Mouse (Mus musculus) skeletal muscle tissue, adult 2 months (tissue): ENCODE data around the gene Ccdc14.
"Not testable (repeated sequence)": the region's sequence is repeated elsewhere in the genome, so short reads cannot be mapped to it uniquely, and the experiment has no call there.

Experiments
- DNase-seq: peaks from one replicate; pipeline ENCODE4 v3.0.0-alpha.2; 2012; ENCODE audit warnings: low read depth, low spot score

The Ccdc14 gene

DNA sequence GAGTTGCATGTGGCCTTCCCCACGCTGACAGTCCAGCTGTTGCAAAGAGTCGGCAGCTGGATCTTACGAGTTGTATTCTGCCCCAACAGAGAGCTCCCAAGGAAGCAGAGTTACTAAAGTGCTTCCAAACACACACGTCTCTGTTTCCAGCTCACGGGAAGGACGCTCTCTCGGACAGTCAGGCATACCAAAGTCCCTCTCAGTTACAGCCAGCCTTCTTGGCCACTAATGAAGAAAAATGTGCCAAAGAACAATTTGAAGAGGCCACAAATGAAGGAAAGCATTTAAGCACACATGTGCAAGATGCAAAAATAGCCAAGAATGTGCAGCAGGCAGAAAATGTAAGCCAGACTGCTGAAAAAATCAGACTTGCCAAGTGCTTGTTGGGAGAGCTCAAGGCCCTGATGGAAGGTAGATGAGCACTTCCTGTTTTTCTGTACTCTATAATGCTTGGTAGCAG lies 16.1 kb downstream of the Ccdc14 start:
- peak; percentile 42 for DNase-seq

DNA sequence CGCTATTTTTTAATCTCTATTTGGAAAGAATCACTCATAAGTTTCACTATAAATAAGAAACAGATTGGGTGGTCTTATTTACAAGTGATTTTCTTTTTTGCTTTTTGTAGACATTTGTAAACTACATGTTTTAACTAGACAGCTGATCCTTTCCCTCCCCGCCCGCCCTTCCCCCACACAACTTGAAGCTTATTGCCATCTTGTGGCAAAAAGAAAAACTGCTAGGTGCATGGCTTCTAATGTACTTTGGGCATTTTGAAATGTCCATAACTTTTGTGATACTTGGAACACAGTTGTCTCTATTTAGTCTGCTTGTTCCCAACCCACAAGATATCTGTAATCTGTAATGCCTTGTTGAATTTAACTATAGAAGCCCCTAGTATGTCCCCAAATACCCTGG lies 21.1 kb downstream of the Ccdc14 start:
- DNase-seq = no peak

DNA sequence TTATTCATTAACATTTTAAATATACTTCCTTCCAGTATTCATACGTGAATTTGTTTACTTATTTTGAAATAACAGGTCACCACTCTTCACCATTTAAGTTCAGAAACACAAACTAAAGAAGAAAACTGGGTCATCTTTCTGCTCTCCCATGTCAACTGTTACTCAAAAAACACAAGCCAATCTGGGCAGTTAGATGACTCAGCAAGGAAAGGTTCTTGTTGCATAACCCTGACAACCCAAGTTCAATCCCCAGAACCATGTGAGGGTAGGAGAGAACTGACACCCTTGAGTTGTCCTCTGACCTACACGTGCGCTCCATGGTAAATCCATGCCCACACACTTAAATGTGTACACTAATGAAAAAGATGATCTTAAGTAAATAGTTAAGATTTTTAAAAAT lies 34.7 kb downstream of the Ccdc14 start:
- no peak for DNase-seq

DNA sequence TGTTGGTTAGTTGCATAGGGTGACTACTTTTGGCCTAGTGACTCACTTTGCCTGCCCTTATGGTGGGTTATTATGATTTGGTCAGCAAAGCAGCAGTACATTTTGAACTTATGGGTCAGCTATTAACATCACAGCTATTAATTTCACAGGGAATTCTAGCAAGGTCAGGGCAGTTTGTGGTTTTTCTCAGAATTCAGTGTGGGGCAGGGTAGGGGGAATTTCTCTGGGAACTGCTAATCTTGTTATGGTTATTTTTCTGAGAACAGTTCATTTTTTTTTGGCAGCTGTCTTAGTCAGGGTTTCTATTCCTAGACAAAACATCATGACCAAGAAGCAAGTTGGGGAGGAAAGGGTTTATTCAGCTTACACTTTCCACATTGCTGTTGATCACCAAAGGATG lies 38.2 kb downstream of the Ccdc14 start:
- DNase-seq = not testable (repeated sequence)

DNA sequence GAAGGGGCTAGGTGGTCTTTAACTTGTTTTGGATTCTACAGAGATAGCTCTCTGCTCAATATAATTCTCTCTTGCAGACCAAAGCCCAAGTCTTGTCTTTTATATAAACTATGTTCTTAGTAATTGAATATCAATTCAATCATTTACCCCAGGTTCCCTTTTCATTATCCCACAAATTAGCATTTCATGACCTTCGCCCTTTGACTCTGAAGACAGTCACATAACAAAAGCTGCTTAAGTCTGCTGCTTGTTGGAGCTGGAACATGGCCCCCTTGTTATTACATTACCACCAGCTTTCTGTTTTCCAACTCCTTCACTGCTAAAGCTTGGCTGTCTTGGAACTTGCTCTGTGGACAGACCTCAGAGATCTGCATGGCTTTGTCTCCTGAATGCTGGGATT lies 39.0 kb downstream of the Ccdc14 start:
- DNase-seq = no peak

DNA sequence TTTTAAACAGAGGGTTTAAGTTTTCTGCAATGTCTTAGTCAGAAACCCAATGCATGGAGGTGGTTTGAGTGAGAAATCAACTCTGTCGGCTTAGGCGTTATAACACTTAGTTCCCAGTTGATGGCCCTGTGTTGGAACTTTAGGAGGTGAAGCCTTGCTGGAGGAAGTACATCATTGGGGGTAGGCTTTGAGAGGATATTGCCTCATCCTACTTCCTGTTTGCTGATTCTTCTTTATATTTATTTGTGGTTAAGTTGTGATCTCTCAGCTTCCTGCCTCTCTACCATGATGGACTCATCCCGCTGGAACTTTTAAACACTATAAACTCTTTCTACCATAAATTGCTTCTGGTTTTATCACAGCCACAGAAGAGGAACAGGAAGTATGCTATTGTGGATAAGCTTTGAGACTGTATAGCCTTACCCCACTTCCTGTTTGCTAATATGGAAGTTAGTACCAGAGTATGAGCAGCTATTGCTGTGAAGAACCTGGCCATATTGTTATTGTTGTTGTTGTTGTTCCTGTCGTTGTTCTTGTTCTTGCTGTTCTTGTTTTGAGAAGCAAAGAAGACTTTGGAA lies 48.3 kb downstream of the Ccdc14 start:
- no peak for DNase-seq

DNA sequence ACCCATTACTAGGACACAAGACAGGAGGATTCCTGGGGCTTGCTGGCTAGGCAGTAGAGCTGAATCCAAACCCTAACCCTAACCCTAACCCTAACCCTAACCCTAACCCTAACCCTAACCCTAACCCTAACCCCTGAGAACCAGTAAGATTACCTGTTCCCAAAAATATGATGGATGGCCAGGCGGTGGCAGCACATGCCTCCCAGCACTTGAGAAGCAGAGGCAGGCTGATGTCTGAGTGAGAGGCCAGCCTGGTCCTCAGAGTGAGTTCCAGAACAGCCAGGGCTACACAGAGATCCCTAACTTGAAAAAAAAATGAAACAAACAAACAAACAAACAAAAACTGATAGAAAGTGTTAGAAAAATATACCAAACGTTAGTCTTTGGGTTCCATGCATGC lies 52.5 kb downstream of the Ccdc14 start:
- DNase-seq = no peak

DNA sequence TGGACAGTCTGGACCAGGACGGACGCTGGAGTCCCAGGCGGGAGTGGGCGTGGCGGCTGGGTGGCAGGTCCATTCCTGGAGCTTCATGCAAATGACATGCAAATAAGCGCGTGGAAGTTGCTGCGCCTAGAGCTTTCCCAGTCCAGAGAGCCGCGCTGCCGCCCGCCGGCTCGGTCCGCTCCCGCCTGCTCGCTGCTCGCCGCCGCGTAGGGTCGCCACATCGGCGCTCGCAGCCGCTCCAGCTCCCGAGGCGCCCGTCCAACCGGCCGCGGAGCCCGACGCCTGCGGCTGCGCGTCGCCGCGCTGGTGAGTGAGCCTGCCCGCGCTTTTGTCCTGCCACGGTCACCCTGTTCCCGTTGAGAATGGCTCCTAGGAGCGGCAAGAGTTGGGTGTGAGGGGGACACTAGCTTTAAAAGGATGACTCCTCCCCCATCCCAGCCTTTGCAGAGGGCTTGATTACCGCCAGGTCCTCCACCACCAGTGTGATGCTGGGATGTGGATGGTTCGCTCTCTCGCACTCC lies 54.7 kb downstream of the Ccdc14 start, which contains the start of gene Mylk:
Gene Mylk, plus strand, starts transcription at position 146 of the 521 bp plus-strand sequence.
- DNase-seq = peak; percentile 67

DNA sequence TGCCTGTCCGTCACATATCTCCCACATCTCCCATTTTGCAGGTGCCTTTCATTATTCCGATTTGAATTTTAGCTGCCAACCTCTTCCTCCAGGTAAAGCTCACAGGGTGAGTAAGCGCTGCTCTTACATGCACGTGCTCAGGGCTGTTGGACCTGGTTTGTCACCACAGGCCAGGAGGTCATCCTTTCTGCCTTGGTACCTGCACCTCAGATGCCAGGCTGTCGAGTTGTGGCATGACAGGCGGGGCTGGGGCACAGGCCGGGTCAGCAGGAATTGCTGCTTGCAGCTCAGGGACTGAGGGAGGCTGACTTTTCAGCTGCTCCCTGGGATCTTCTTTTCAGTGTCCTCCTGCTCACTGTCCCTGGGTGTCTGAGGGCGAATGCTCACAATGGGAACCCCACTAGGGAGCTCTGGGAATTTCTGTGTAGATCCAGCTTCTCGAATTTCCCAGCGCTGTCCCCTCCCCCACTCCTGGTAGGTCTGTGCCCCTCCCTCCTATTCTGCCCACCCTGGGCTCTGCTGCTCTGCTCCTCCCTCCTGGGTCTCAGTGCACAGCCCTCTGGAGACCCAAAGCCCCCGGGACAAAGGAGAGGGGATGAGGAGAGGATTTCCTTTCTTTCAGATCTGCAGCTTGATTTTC lies 57.8 kb downstream of the Ccdc14 start:
- DNase-seq = no peak

DNA sequence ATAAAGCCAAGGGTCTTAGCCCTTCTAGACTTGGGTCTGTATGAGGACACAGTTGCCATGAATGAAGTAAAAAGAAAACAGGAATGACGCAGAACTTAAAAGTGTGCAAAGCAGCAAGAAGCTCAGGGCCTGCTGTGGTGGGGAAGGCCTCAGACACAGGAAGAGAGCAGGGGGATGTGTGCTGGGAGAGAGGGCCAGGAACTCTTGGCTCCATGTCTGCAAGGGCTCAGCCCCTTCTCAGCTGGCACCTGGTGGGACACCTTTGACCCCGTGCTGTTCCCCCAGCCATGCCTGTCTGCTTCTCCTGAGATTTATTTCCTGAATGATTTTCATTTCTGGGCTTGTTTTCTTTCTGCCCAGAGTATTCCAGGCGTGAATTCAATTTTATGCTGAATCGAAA lies 59.1 kb downstream of the Ccdc14 start:
- DNase-seq = no peak

DNA sequence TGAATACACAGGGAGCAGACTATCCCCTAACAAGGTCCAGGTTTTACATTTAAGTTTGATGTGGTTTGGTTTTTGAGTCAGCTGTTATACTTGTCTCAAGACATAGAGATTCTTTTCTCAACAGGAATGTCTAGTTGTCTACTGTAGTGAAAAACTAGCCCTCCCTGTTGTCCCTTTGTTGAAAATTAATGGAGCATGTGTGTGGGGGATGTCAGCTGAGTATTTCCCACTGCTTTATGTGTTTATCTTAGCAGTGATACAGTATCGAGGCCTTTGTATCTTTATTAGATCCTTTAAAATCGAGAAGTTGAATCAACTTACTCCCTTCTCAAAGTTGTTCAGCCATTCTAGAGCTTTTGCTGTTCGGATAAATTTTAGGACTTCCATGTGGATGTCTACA lies 61.6 kb downstream of the Ccdc14 start:
- DNase-seq = no peak

DNA sequence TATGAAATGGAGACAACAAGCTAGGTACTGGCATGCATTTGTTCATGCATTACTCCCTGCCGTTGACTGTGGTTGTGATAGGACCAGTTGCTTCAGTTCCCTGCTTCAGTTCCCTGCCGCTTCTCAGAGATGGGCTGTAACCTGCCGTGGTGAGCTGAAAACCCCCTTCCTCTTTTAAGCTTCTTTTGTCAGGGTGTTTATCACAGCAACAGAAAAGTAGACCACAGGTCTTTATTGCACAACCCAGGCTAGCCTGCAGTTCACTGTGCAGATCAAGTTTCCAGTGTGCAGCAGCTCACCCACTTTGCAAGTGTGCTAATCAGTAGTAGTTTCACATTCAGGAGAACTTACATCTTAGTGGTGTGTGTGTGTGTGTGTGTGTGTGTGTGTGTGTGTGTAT lies 62.6 kb downstream of the Ccdc14 start:
- DNase-seq = no peak

DNA sequence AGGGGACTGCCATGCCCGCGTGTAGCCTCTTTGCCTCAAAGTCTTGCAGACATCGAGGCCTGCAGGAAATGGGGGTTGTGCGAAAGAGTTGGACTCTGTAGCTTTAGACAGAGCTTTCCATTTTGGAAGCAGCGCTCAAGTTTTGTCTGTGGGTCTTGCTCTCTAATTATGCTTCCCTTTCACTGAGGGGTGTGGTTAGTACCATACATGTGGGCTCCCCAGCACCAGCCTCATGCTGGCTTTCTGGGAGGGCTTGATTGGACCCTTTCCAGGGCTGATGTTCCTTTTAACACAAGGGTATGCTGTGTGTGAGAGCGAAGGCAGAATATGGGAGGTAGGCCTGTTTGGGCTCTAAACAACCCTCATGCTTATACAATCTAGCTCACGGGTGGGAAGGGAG lies 66.6 kb downstream of the Ccdc14 start:
- no peak for DNase-seq

DNA sequence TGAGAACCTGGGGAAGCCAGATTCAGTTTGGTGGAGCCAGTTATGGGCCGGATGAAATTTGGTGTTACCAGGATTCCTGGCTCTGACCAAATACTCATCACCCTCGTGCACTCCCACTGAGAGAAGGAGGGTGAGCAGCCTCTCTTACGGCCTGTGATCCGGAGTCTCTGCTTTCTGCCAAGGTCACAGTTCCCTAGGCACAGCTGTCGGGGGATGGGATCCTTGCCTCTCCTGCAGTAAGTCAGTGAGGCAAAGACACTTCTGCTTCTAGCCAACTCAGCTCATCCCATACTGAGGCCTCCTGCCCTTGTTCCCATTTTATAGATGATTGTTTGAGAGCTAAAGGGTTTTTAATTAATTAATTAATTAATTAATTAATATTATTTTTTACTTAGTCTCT lies 67.8 kb downstream of the Ccdc14 start:
- DNase-seq = no peak

DNA sequence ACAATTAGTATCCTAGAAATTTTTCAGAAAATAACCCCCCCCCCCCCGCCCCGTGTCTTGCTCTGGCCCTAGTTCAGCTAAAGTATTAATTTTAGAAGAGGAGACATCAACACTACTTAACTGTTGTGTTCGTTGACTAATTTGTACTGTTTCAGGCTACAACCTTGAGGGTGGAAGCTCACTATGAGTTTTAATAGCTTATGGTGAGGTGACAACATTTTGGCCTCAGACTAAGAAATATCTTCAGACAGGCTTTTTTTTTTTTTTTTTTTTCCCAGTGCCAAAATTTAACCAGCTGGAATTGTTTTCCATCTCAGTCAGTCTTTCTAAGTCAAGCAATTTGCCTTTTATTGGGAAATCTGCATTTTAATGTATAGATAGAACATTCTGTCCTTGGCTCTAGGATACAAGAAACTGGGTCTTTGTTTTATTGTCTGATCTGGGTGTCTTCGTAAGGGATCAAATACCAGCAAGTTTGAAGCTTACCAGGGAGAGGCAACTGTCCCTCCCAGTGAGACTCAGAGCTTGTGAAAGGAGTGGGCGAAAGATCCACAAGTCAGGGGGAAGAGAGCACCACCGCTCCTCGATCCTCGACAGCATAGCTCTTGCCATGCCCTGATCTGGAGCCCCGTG lies 73.7 kb downstream of the Ccdc14 start:
- no peak for DNase-seq

DNA sequence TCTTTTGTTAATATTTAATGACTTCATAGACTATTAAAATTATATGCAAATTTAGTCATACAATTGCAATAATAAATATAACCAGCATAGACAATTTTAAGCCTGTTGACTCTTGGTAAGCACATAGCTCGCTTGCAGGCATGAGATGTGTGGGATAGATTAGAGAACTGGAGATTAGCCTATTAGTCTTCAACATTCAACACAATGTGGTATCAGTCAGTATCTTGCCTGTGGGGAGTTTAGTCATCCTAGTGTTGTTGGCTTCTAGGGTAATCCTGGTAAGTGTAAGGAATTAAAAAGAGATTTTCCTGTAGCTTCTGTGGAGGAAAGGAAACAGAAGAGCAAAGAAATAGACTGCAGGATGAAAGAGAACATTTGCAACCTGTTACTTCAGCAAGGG lies 75.2 kb downstream of the Ccdc14 start:
- no peak for DNase-seq

DNA sequence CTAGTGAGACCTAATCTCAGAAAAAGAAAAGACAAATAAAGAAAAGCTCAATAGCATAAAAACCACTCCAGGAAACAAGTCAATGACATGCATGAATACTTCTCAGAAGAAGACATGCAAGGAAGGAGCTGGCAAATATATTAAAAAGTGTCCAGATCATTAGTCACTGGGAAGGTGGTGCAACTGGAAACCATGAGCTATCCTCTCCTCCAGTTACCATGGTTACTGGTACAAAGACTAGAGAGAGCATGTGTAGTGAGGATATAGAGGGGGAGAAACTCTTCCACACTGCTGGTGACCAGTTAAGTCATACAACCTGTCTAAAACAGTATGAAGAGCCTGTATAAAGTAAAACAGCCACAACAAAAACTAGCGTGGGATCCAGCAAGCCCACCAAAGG lies 75.8 kb downstream of the Ccdc14 start:
- no peak for DNase-seq

DNA sequence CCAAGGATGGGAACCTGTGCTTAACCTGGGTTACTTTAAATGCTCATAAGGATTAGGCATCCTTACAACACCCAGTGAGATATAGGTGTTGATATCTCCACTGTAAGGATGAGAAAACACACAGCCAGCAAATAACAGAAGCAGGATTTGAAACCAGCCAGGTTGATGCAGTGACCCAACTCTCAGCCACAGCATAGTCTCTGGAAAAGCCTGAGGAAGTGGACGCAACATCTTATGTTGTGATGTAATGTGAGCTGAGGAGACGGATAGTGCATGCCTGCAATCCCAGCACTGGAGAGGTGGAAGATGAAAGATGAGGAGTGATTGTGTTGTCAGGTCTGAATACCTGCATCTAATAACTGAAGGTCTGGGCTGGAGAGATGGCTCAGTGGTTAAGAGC lies 77.0 kb downstream of the Ccdc14 start:
- no peak for DNase-seq

DNA sequence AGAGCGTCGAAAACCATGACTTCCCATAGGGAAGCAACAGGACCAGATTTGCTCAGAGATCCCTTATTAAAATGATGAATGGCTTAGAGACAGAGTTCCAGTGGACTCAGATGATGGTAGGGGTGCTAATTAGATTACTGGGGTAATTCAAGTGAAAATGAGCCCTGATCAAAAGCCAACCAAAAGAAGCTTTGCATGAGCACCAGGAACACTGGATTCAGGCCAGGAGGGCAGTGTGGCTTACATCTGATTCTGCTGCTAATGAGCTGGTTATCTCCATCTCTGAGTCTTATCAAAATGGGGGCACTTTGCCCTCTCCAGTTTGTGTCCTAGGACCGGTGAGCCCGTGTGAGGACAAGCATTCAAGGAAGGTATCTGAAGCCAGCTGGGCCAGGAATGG lies 78.0 kb downstream of the Ccdc14 start:
- DNase-seq = no peak

DNA sequence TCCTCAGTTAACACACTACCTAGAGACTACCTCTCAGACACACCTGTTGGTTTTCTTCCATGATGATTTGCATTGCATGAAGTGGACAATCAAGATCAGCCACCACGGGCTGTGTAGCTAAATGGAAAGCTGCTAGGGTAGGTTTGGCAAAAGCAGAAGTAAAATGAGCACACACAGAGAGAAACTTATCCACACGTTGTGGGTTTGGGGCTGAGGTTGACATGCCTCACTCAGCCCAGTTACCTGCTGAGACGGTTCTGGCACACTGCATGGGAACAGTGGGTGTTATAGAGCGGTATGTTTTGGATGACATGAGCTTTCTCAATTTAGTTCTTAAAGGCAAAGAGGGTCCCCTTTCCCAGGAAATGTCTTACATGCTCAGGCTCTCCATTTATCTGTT lies 79.7 kb downstream of the Ccdc14 start:
- DNase-seq = no peak

DNA sequence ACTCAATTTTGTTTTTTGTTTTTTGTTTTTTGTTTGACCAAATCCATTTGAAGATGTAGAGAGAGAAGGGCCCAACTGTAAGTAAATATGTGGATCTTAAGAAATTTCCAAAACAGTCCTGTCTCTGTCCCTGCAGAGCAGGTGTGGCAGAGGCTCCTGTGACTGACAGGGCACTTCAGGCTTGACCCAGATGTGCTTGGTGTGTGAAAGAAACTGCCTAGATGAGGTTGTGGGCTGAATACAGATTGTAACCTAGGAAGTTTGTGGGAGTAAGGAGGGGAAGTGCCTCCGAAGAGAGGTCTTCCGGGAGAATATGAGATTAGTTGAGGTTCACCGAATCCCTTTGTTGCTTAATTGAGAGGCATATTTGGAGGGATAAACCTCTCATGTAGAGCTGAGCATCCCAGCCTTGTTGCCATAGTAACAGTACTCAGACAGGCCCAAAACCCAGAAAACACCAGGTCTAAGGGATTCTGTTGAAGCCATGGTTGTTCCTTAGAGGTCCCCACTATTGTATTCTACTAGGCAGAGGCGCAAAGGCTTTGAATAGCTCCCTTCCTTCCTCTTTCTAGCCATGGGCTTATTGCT lies 82.1 kb downstream of the Ccdc14 start:
- no peak for DNase-seq
